Mouse (Mus musculus) olfactory bulb, adult 2 months (tissue): ENCODE measurements around the gene Ttc16. TPM values are rescaled to one million over a fixed set of nuclear protein-coding genes. Genes with fewer than 3 reads are reported as not detected.
A peak's percentile ranks its signal among the peaks of the same experiment; 100 is the strongest.

Source experiments
- H3K27ac ChIP-seq: fragments of 200-500 bp; 2 replicates; pipeline ENCODE4 v1.5.1; 2012; ENCODE audit warnings: low read depth, low read length; ENCODE audit not compliant: insufficient read depth
- H3K4me1 ChIP-seq: fragments of 200-500 bp; 2 replicates; pipeline ENCODE4 v1.6.1; 2012; ENCODE audit warnings: low read length; ENCODE audit not compliant: control insufficient read depth, insufficient read depth
- H3K4me3 ChIP-seq: fragments of 200-500 bp; 2 replicates; pipeline ENCODE4 v1.5.1; 2012; ENCODE audit warnings: mild to moderate bottlenecking, low read depth, low read length, moderate library complexity; ENCODE audit not compliant: insufficient read depth
- CTCF ChIP-seq: fragments of 200-500 bp; IDR thresholded peaks from 2 replicates; pipeline ENCODE4 v1.5.1; 2012; ENCODE audit warnings: low read depth, mild to moderate bottlenecking, low read length, moderate library complexity; ENCODE audit not compliant: insufficient read depth
- POLR2A ChIP-seq: fragments of 200-500 bp; IDR thresholded peaks from 2 replicates; pipeline ENCODE4 v1.6.1; 2012; ENCODE audit warnings: mild to moderate bottlenecking, low read depth, low read length, moderate library complexity; ENCODE audit not compliant: insufficient read depth
- WGBS: fragments of 180-500 bp; shearing (Covaris S2); methylation state at CpG from one replicate; pipeline ENCODE4 v1.1.7; 2018; 5-methylcytosine and 5-hydroxymethylcytosine counted together
- polyA plus RNA-seq: library from polyadenylated mRNA; stranded (reverse); fragments of >200 nt; gene quantifications from 2 replicates; pipeline ENCODE4 v1.2.4, GENCODE M21; 2012; ENCODE audit warnings: low replicate concordance; ENCODE audit not compliant: missing spikeins, insufficient read depth, insufficient read length

The Ttc16 gene
- polyA plus RNA-seq, 1 experiment: not detected

DNA sequence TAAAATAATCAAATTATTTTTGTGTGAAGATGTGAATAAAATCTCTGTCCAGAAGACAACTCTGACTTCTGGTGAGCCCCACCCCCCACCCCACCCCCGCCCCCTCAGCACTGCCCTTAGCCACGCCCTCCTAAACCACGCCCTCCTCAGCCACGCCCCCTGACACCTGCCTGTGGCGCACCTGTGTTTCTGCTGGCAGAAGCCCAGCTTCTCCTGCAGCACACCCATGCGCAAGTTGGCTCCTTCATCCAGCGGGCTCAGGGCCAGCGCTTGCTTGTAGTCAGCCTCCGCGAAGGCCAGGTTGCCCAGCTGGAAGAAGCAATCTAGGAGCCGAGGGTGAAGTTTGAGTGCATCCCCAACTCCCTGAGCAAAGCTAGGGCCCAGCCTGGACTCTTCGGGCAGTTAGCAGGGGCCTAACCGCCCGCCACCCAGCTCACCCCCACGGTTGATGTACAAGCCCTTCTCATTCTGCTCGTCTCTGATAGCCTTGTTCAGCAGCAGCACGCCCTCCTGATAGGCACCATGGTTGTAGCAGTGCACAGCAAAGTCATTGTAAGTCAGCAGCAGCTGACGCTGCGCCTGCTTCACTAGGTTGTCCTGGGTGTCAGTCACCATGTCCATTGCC is 6.7 kb downstream of the Ttc16 start:
- Histone ChIP-seq H3K4me1 (peaks cover 3% of the 10 kb centered on the region; the same call in 1 of the 2 replicates), H3K27ac (no peak overlapping the region), H3K4me3 (no peak overlapping the region)
- WGBS: 63% methylated on average over 19 of the region's 19 CpGs
- TF ChIP-seq POLR2A (no peak), CTCF (no peak)

- Histone ChIP-seq H3K27ac (no peak overlapping the region), H3K4me3 (no peak overlapping the region), H3K4me1 (0 out of 2 replicates have a peak, but pooled peaks cover 3% of the 10 kb centered on the region)
- TF ChIP-seq POLR2A (no peak), CTCF (no peak)
- 91% methylated on average over 12 of the region's 12 CpGs for WGBS
These were observed 8.2 kb downstream of the Ttc16 start for GRCm38 (mm10) chr2:32767241-32767640.

- H3K4me3 ChIP-seq: no peak overlapping the region
- TF ChIP-seq CTCF (no peak), POLR2A (no peak)
- peaks cover 6% of the 10 kb centered on the region for H3K4me1 ChIP-seq
- WGBS: 71% methylated on average over 3 of the region's 3 CpGs
- no peak overlapping the region for H3K27ac ChIP-seq
These were observed 12.1 kb downstream of the Ttc16 start for GRCm38 (mm10) chr2:32763353-32763752.

DNA sequence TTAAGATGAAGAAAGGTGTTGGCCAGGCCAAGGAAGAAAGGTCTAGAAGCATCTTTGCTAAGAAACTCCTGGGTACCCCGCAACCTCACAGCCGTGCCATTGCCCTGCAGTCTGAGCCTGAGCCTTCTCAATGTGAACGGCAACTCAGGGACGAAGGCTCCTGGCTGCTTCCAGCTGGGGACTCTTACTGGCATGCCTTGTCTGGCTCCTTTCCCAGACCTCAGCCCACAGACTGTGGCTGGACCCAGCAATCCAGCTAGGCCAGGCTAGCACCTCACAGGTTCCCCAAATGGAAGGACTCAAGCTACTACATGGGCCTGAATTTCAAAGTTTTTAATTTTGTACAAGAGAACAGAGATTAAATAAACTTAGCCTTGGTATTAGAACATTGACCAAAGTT is 13.6 kb downstream of the Ttc16 start:
- 69% methylated on average over 4 of the region's 4 CpGs for WGBS
- no peak overlapping the region for H3K27ac ChIP-seq
- TF ChIP-seq CTCF (no peak), POLR2A (no peak)
- H3K4me1 ChIP-seq: peaks cover 7% of the 10 kb centered on the region
- H3K4me3 ChIP-seq: no peak overlapping the region

DNA sequence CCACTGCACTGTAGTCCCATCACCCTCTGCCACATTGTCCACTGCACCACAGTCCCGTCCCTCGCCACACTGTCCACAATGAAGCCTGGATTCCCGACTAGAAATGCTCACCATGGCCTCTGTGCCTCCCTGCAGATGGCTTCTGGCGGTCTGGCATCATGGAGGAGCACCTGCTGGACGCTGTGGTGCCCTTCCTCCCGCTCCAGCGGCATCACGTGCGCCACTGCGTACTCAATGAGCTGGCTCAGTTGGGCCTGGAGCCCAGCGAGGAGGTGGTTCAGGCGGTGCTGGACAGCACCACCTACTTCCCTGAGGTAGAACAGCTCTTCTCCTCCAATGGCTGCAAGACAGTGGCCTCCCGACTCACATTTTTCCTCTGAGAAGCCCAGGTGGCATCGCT is 14.1 kb downstream of the Ttc16 start:
- H3K27ac ChIP-seq: no peak overlapping the region
- WGBS: 88% methylated on average over 14 of the region's 14 CpGs
- no peak for TF ChIP-seq POLR2A
- TF ChIP-seq CTCF: no peak
- H3K4me1 ChIP-seq: peaks cover 7% of the 10 kb centered on the region
- H3K4me3 ChIP-seq: no peak overlapping the region

- 88% methylated on average over 2 of the region's 2 CpGs for WGBS
- Histone ChIP-seq H3K4me1 (peaks cover 7% of the 10 kb centered on the region), H3K4me3 (no peak overlapping the region), H3K27ac (no peak overlapping the region)
- TF ChIP-seq POLR2A: no peak
- TF ChIP-seq CTCF: no peak
These were observed 16.4 kb downstream of the Ttc16 start for GRCm38 (mm10) chr2:32759001-32759400.

DNA sequence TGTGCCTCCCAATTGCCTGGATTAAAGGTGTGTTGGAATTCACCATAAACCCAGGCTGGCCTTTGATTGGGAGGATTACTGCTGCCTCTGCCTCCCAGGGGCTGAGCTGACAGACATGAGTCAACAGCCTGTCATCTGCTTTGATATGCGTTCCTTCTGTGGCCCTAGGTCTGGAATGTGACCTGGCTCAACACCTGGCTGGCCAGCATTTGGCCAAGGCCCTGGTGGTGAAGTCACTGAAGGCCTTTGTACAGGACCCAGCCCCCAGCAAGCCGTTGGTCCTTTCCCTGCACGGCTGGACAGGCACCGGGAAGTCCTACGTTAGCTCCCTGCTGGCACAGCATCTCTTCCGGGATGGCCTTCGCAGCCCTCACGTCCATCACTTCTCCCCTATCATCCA is 16.9 kb downstream of the Ttc16 start:
- no peak overlapping the region for H3K4me3 ChIP-seq
- 85% methylated on average over 8 of the region's 8 CpGs for WGBS
- peaks cover 7% of the 10 kb centered on the region for H3K4me1 ChIP-seq
- TF ChIP-seq POLR2A (no peak), CTCF (no peak)
- no peak overlapping the region for H3K27ac ChIP-seq

GRCm38 (mm10) chr2:32757056-32757845 is 18.2 kb downstream of the Ttc16 start, which contains the start of gene Tor2a:
TSS of gene Tor2a (plus strand) at chr2:32757234.
- Histone ChIP-seq H3K27ac (peak within 1 kb of the TSS; percentile 93), H3K4me3 (peak within 1 kb of the TSS; percentile 94), H3K4me1 (peaks cover 7% of the 10 kb centered on the region)
- WGBS: under 1% methylated on average over 66 of the region's 66 CpGs
- TF ChIP-seq CTCF: peak; percentile 93
- TF ChIP-seq POLR2A: peak; percentile 66

DNA sequence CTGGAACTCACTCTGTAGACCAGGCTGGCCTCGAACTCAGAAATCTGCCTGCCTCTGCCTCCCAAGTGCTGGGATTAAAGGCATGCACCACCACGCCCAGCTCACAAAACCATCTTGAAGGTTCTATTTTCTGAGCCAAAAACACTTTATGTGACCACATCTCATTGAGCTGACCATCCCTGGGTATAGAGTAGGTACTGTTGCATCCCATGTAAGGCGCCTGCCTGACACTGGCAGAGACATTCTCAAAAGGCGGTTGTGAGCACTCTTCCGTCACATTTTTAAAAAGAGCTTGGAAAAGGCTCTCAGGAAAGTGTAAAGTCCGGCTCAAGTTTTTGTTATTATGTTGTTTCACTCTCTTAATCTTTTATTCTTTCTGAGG is 18.8 kb downstream of the Ttc16 start:
- Histone ChIP-seq H3K4me1 (peaks cover 7% of the 10 kb centered on the region), H3K4me3 (no peak overlapping the region), H3K27ac (no peak overlapping the region)
- 33% methylated on average over 6 of the region's 6 CpGs for WGBS
- TF ChIP-seq CTCF: no peak
- no peak for TF ChIP-seq POLR2A
